Mouse (Mus musculus) midbrain, embryonic 12.5 days (tissue): ENCODE measurements at regions not wholly inside any gene's neighbourhood (a gene's known extent, or its start where the extent isn't known, plus 50 kb on each side); places are given as distances from the start of the nearest gene placed in this dataset.
"Not testable (repeated sequence)": the region's sequence is repeated elsewhere in the genome, so short reads cannot be mapped to it uniquely, and the experiment has no call there.

ENCODE experiments used
- ATAC-seq: fragments of 200-750 bp; cut with Nextera tagmentation; 2 replicates; pipeline ENCODE4 v1.8.0; 2017; ENCODE audit warnings: low read depth, moderate TSS enrichment, moderate library complexity; ENCODE audit not compliant: low FRiP score
- H3K27ac ChIP-seq: fragments of 300-500 bp; sonication (generic); replicated peaks from 2 replicates; pipeline ENCODE4 v1.5.1; 2016; ENCODE audit warnings: mild to moderate bottlenecking
- H3K27me3 ChIP-seq: fragments of 300-500 bp; sonication (generic); 2 replicates; pipeline ENCODE4 v1.6.1; 2016; ENCODE audit warnings: mild to moderate bottlenecking
- H3K36me3 ChIP-seq: fragments of 300-500 bp; sonication (generic); 2 replicates; pipeline ENCODE4 v1.6.1; 2016
- H3K4me1 ChIP-seq: fragments of 300-500 bp; sonication (generic); 2 replicates; pipeline ENCODE4 v1.6.1; 2016
- H3K4me2 ChIP-seq: fragments of 300-500 bp; sonication (generic); replicated peaks from 2 replicates; pipeline ENCODE4 v1.6.1; 2016; ENCODE audit warnings: mild to moderate bottlenecking, moderate library complexity
- H3K4me3 ChIP-seq: fragments of 300-500 bp; sonication (generic); 2 replicates; pipeline ENCODE4 v1.5.1; 2016; ENCODE audit warnings: mild to moderate bottlenecking
- H3K9ac ChIP-seq: fragments of 300-500 bp; sonication (generic); replicated peaks from 2 replicates; pipeline ENCODE4 v1.6.1; 2016; ENCODE audit warnings: mild to moderate bottlenecking, moderate library complexity
- H3K9me3 ChIP-seq: fragments of 300-500 bp; sonication (generic); 2 replicates; pipeline ENCODE4 v1.6.1; 2016; ENCODE audit warnings: mild to moderate bottlenecking
- WGBS: fragments of 180-500 bp; shearing (Covaris S2); methylation state at CpG from one replicate; pipeline ENCODE4 v1.1.7; 2016; 5-methylcytosine and 5-hydroxymethylcytosine counted together

DNA sequence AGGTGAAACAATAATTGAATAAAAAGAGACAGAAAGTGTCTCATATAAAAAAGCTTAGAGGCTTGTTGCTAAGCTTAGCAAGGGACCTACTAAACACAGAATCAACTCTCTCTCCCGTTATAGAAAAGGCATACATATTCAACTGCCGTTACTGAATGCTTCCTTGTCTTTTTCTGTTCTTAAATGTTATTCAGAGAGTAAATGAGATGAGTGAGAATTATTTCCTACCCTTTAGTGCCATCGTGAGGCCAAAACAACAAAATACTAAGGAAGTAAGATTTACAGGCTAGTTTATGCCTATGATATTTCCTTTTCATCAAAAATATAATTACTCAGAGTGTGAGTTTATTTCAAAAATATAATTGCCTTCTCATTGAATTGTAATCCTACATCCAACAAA is 686.6 kb upstream of the 1700008P02Rik start:
- Histone ChIP-seq H3K9me3 (no peaks in the 10 kb centered on the region), H3K4me2 (no peak overlapping the region), H3K4me3 (no peak overlapping the region), H3K36me3 (no peaks in the 10 kb centered on the region), H3K9ac (no peak overlapping the region), H3K27ac (no peak overlapping the region), H3K27me3 (no peaks in the 10 kb centered on the region), H3K4me1 (no peaks in the 10 kb centered on the region)
- peak; percentile 44; the same call in 1 of the 2 replicates for ATAC-seq
- WGBS: 39% methylated on average over 3 of the region's 3 CpGs

DNA sequence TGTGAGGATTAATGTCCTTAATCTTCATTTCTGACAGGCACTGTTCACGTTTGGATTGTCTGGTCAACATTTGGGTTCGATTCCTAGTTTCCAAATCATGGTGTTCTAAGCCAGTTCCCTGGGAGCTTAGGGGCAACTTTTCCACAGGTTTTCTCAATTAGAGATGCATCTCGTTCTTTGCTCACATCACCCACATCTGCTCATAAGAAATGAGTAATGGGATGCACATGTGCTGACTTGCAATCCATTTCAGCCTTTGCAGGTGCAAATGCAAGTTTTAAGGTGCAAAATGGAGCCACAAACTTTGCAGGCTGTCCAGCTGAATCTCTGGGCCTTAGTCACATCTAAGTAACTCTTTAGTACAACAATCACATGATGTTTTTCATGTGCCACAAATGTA is 678.3 kb upstream of the 1700008P02Rik start:
- no peak for ATAC-seq
- H3K9me3 ChIP-seq: no peaks in the 10 kb centered on the region
- no peaks in the 10 kb centered on the region for H3K4me1 ChIP-seq
- no peak overlapping the region for H3K9ac ChIP-seq
- WGBS: 67% methylated on average over 3 of the region's 3 CpGs
- H3K36me3 ChIP-seq: no peaks in the 10 kb centered on the region
- H3K27me3 ChIP-seq: no peaks in the 10 kb centered on the region
- H3K4me3 ChIP-seq: no peak overlapping the region
- H3K27ac ChIP-seq: no peak overlapping the region
- no peak overlapping the region for H3K4me2 ChIP-seq

DNA sequence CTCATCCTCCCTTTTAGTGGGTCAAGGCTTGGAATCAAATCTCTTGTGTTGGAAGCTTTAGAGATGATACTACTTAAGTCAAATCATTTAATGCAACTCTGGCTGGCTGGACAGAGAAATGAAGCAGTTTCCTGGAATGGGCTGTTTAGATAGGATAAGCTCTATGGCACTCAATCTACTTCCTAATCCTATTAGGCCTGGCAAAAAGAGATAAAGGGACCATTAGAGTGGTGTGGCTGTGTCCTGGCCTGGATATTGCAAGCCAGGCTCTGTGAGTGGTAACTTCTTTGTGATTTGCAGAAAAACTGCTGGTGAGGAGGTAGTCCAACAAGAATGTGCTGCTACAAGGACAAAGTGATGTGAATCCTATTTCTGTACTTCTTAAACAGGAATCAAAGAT is 670.8 kb upstream of the 1700008P02Rik start:
- H3K4me1 ChIP-seq: no peaks in the 10 kb centered on the region
- H3K27ac ChIP-seq: no peak overlapping the region
- H3K9me3 ChIP-seq: no peaks in the 10 kb centered on the region
- no peak overlapping the region for H3K4me3 ChIP-seq
- ATAC-seq: peak; percentile 87
- H3K4me2 ChIP-seq: no peak overlapping the region
- no peak overlapping the region for H3K9ac ChIP-seq
- no peaks in the 10 kb centered on the region for H3K27me3 ChIP-seq
- H3K36me3 ChIP-seq: no peaks in the 10 kb centered on the region

DNA sequence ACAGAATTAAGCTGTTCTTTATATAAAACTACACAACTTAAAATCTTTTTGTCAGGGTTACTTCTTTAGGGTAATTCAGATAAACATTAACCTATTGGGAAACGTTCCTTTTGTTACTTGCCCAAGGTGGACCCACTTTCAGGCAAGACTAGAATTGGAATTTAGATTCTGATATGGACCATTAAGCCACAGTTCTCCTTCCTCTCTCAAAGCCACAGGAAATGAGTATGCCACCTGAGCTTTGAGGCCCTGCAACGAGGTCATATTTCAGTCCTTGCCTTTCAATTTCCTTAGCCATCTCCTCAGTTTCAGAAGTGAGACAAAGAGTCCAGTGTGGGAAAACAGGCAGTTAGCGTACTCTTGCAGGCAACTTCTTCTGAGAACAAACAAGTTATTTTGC is 637.3 kb upstream of the 1700008P02Rik start:
- H3K4me1 ChIP-seq: no peaks in the 10 kb centered on the region
- no peak overlapping the region for H3K4me2 ChIP-seq
- ATAC-seq: no peak
- no peak overlapping the region for H3K9ac ChIP-seq
- no peak overlapping the region for H3K27ac ChIP-seq
- H3K36me3 ChIP-seq: no peaks in the 10 kb centered on the region
- no peaks in the 10 kb centered on the region for H3K27me3 ChIP-seq
- 67% methylated on average over 3 of the region's 3 CpGs for WGBS
- no peaks in the 10 kb centered on the region for H3K9me3 ChIP-seq
- no peak overlapping the region for H3K4me3 ChIP-seq

DNA sequence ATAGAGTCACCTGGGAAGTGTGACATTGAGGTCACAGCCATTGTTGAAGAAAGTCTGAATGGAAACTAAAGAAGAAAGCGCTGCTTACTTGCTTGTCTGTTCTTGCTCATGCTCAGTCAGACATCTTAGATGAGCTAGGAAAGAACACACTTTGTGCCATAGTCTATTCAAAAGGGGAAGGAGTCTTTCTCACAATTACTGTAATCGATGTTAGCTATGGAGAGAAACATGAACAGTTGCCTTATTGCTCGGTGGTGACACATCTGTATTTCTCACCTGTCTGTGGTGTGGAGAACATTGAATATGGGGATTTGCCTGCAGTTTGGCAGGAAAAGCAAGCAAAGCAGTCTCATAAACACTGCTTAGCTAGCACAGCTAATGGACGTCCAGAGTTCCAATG is 628.1 kb upstream of the 1700008P02Rik start:
- WGBS: 85% methylated on average over 4 of the region's 4 CpGs
- no peak for ATAC-seq
- Histone ChIP-seq H3K27me3 (no peaks in the 10 kb centered on the region), H3K4me2 (no peak overlapping the region), H3K9me3 (no peaks in the 10 kb centered on the region), H3K27ac (no peak overlapping the region), H3K36me3 (no peaks in the 10 kb centered on the region), H3K9ac (no peak overlapping the region), H3K4me3 (no peak overlapping the region), H3K4me1 (no peaks in the 10 kb centered on the region)

DNA sequence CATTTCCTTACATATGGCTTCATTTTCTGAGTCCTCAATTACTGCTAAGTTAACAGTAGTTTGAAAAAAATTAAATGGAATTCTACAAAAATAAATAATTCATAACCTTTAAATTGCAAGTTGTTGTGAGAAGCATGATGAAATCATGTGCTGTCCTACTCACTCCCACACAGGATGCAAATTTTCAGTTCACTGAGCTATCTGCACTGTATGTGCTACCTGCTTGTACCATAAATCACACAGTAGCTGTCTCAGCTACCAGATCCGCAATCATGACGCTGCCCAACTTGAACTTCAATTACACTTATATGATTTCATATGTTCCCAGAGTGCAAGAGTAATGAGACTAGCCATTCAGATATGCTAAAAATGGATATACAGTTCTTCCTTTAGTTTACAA is 609.5 kb upstream of the 1700008P02Rik start:
- Histone ChIP-seq H3K27ac (no peak overlapping the region), H3K4me1 (no peaks in the 10 kb centered on the region), H3K9me3 (no peaks in the 10 kb centered on the region), H3K4me2 (no peak overlapping the region), H3K36me3 (no peaks in the 10 kb centered on the region), H3K9ac (no peak overlapping the region), H3K4me3 (no peak overlapping the region), H3K27me3 (no peaks in the 10 kb centered on the region)
- 95% methylated on average over 2 of the region's 2 CpGs for WGBS
- no peak for ATAC-seq

DNA sequence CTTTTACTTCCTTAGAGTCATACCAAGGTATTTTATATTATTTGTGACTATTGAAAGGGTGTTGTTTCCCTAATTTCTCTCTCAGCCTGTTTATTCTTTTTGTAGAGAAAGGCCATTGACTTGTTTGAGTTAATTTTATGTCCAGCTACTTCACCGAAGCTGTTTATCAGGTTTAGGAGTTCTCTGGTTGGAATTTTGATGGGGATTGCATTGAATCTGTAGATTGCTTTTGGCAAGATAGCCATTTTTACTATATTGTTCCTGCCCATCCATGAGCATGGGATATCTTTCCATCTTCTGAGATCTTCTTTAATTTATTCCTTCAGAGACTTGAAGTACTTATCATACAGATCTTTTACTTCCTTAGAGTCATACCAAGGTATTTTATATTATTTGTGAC is 568.3 kb upstream of the 1700008P02Rik start:
- ATAC-seq, H3K4me2 ChIP-seq, H3K4me3 ChIP-seq, H3K9ac ChIP-seq, H3K27me3 ChIP-seq, H3K27ac ChIP-seq, H3K36me3 ChIP-seq, H3K9me3 ChIP-seq, H3K4me1 ChIP-seq: not testable (repeated sequence)
- WGBS: 92% methylated on average over 1 of the region's 1 CpGs

DNA sequence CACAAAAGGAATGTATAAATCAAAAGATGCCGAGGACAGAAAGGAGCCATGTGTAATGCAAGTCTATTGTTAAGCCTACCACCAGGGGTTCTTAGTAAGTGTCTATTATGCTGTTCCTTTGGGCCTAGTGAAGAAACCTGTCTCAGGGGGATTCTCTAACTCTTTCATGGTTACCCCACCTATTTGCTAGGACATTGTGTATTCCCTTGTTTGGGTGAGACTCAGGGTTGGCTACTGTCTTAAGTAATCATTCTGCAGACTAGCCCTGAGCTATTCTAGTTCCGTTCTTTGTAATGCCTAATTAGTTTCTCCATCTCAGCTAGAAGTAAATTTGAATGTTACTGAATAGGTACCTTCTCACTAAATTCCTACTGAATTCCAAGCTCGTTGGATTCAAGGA is 546.4 kb upstream of the 1700008P02Rik start:
- Histone ChIP-seq H3K4me2 (no peak overlapping the region), H3K27ac (no peak overlapping the region), H3K9me3 (no peaks in the 10 kb centered on the region), H3K27me3 (no peaks in the 10 kb centered on the region), H3K4me1 (no peaks in the 10 kb centered on the region), H3K36me3 (no peaks in the 10 kb centered on the region), H3K9ac (no peak overlapping the region), H3K4me3 (no peak overlapping the region)
- WGBS: 73% methylated on average over 3 of the region's 3 CpGs
- ATAC-seq: no peak

DNA sequence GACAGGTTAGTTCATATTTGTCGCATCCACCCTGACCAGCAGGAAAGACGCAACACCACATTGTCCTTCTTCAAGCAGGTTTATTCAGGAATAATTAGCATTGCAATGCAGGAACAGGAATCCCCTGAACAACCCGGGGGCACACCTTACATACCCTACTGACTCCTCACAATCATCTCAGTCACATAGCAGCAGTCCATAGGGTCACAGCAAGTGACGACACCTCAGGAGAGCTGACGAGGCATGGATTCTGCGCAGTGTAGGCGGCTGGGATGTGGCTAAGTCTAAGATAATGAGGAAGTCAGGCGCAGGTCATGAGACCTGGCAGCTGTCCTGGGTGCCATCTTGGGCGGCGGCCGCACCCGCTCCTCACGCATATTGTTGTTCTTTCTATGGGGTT is 518.8 kb upstream of the 1700008P02Rik start:
- H3K9me3 ChIP-seq: no peaks in the 10 kb centered on the region
- H3K27me3 ChIP-seq: no peaks in the 10 kb centered on the region
- no peaks in the 10 kb centered on the region for H3K36me3 ChIP-seq
- H3K4me3 ChIP-seq: no peak overlapping the region
- no peaks in the 10 kb centered on the region for H3K4me1 ChIP-seq
- 94% methylated on average over 13 of the region's 13 CpGs for WGBS
- ATAC-seq: no peak
- no peak overlapping the region for H3K4me2 ChIP-seq
- no peak overlapping the region for H3K9ac ChIP-seq
- no peak overlapping the region for H3K27ac ChIP-seq

DNA sequence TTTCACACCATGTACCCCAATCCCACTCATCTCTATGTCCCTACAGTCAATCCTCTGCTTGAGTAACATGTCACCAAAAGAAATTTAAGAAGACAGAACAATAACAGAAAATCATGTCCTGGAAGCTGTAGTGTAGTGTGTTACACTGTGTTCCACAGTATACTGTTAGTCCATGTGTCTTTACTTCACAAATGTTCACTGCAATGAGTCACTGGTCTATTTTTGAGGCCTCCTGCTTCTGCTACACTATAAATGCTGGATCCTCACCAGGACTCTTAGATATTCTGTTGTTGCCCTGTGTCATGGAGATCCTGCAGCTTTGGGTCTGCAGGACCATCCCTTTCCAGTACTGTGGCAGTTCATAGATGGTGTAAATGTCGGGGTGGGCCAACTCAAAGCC is 514.5 kb upstream of the 1700008P02Rik start:
- H3K9me3 ChIP-seq: no peaks in the 10 kb centered on the region
- H3K27ac ChIP-seq: no peak overlapping the region
- no peak overlapping the region for H3K4me2 ChIP-seq
- WGBS: 64% methylated on average over 1 of the region's 1 CpGs
- no peaks in the 10 kb centered on the region for H3K27me3 ChIP-seq
- no peaks in the 10 kb centered on the region for H3K36me3 ChIP-seq
- H3K4me1 ChIP-seq: no peaks in the 10 kb centered on the region
- no peak for ATAC-seq
- no peak overlapping the region for H3K9ac ChIP-seq
- H3K4me3 ChIP-seq: no peak overlapping the region
